Mouse (Mus musculus) mammary gland, adult 2 months (tissue): ENCODE measurements around the gene Cyp4b1. TPM values are rescaled to one million over a fixed set of nuclear protein-coding genes. Genes with fewer than 3 reads are reported as not detected.

Experiments
- polyA plus RNA-seq: library from polyadenylated mRNA; depleted of rRNA; stranded (reverse); fragments of >200 nt; gene quantifications from 2 replicates; pipeline ENCODE4 v1.2.3, GENCODE M21; 2012; ENCODE audit warnings: low replicate concordance; rRNA removed

Cyp4b1 gene
- 84.3 and 145 TPM in 2 replicates for polyA plus RNA-seq

DNA sequence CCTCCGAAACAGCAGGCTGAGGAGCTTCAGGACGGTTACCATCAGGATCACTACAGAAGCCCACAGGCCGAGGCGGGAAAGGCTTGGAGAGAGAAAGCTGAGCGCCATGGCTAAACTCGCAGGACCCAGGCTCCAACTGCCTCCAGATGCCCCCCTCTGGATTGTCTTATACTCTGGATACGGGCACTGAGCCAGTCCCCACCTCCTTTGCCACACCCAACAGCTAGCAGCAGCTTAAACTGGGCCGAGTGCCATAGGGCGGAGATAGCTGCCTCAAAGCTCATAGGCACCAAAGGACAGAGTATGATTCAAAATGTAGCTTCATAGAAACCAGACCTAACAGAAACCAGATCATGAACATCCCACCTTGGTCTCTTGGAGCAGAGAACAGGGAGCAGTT, at the start of gene Cyp4b1:
Gene Cyp4b1, minus strand, starts transcription at position 144 of the 400 bp plus-strand sequence.

DNA sequence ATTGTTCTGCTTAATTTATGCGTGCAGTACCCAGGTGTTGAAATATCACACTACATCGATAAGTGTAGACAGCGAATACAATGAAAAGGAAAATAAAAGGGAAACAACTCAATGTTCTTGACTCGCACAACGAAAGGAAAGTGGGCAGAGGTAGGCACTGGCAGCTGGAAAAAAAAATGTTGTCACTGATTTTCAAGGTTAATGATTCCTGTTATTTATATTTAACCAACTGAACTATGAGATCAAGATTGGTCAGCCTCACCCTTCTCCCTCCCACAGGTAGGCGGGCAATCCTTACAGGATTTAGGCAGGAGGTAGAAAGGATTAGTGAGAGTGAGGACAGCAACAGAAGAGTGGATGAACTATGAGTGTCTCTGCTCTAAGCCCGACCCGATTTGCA, 46.9 kb downstream of the Cyp4b1 start, which contains the start of gene Cyp4a32:
Gene Cyp4a32, plus strand, starts transcription at position 359 of the 400 bp plus-strand sequence.

Other genes with a start within 250 kb of the Cyp4b1 start
- 0.32 TPM in 1 of 2 replicates, not detected in the other for gene Cyp4a12b, start 236.1 kb downstream of the Cyp4b1 start, polyA plus RNA-seq
- not detected in 2 replicates for gene Cyp4a30b, start 195.1 kb downstream of the Cyp4b1 start, polyA plus RNA-seq
- 0.53 TPM in 1 of 2 replicates, not detected in the other for gene Cyp4a14, start 151.6 kb downstream of the Cyp4b1 start, polyA plus RNA-seq
- gene Cyp4a10, start 129.5 kb downstream of the Cyp4b1 start, polyA plus RNA-seq, result 1.3 and 1.9 TPM in 2 replicates
- gene Cyp4a31, start 84.1 kb downstream of the Cyp4b1 start, polyA plus RNA-seq, result 0.11 and 0.24 TPM in 2 replicates
- gene Cyp4a32, start 46.8 kb downstream of the Cyp4b1 start, polyA plus RNA-seq, result 0.17 TPM in 1 of 2 replicates, not detected in the other
- 31.3 and 32.9 TPM in 2 replicates for gene Efcab14, start 90.0 kb upstream of the Cyp4b1 start, polyA plus RNA-seq
- 0.57 TPM in 1 of 2 replicates, not detected in the other for gene Tex38, start 133.3 kb upstream of the Cyp4b1 start, polyA plus RNA-seq
- gene Atpaf1, start 137.1 kb upstream of the Cyp4b1 start, polyA plus RNA-seq, result 22.8 and 39.5 TPM in 2 replicates
- 24.5 and 44.3 TPM in 2 replicates for gene Mob3c, start 180.4 kb upstream of the Cyp4b1 start, polyA plus RNA-seq
- 65.7 and 87.5 TPM in 2 replicates for gene Mknk1, start 191.5 kb upstream of the Cyp4b1 start, polyA plus RNA-seq
- gene Kncn, start 236.7 kb upstream of the Cyp4b1 start, polyA plus RNA-seq, result 0.07 TPM in 1 of 2 replicates, not detected in the other
- not detected in 2 replicates for gene 6430628N08Rik, start 242.9 kb upstream of the Cyp4b1 start, polyA plus RNA-seq